Mouse (Mus musculus): ENCODE measurements around the gene Hist1h1t.
"Not testable (repeated sequence)": the region's sequence is repeated elsewhere in the genome, so short reads cannot be mapped to it uniquely, and the experiment has no call there.

The Hist1h1t gene

GRCm38 (mm10) chr13:23700786-23701520, 5.3 kb downstream of the Hist1h1t start:
- peak; percentile 64 to 72 for DNase-seq

- no peak for DNase-seq
Observed at GRCm38 (mm10) chr13:23702220-23702619, 6.6 kb downstream of the Hist1h1t start.

GRCm38 (mm10) chr13:23702801-23703200, 7.2 kb downstream of the Hist1h1t start:
- DNase-seq: not testable (repeated sequence)

- no peak for DNase-seq
Observed at GRCm38 (mm10) chr13:23705751-23706356, 10.2 kb downstream of the Hist1h1t start.

- no peak for DNase-seq
Observed at GRCm38 (mm10) chr13:23706771-23707170, 11.2 kb downstream of the Hist1h1t start.

- no peak for DNase-seq
Observed at GRCm38 (mm10) chr13:23708041-23708440, 12.4 kb downstream of the Hist1h1t start.

GRCm38 (mm10) chr13:23708654-23709053, 13.0 kb downstream of the Hist1h1t start:
- DNase-seq: no peak

- no peak for DNase-seq
Observed at GRCm38 (mm10) chr13:23709714-23710373, 14.2 kb downstream of the Hist1h1t start.

- DNase-seq: peak; percentile 13 to 16
Observed at GRCm38 (mm10) chr13:23710374-23711089, 14.9 kb downstream of the Hist1h1t start, which contains the start of gene Hfe. TSS of gene Hfe (minus strand) at chr13:23710854.

- DNase-seq: no peak
Observed at GRCm38 (mm10) chr13:23716261-23717042, 20.8 kb downstream of the Hist1h1t start.

GRCm38 (mm10) chr13:23717176-23717575, 21.6 kb downstream of the Hist1h1t start:
- no peak for DNase-seq

GRCm38 (mm10) chr13:23717593-23718245, 22.1 kb downstream of the Hist1h1t start:
- not testable (repeated sequence) for DNase-seq

GRCm38 (mm10) chr13:23724239-23724638, 28.6 kb downstream of the Hist1h1t start:
- DNase-seq: no peak

GRCm38 (mm10) chr13:23725213-23725612, 29.6 kb downstream of the Hist1h1t start:
- DNase-seq: no peak

- DNase-seq: no peak
Observed at GRCm38 (mm10) chr13:23728472-23729191, 33.0 kb downstream of the Hist1h1t start.

- DNase-seq: no peak
Observed at GRCm38 (mm10) chr13:23729192-23729525, 33.5 kb downstream of the Hist1h1t start.

GRCm38 (mm10) chr13:23729706-23730105, 34.1 kb downstream of the Hist1h1t start:
- DNase-seq: no peak

- no peak for DNase-seq
Observed at GRCm38 (mm10) chr13:23730479-23730878, 34.9 kb downstream of the Hist1h1t start.

- peak; percentile 33 to 40 for DNase-seq
Observed at GRCm38 (mm10) chr13:23732156-23732804, 36.7 kb downstream of the Hist1h1t start.

GRCm38 (mm10) chr13:23737091-23737490, 41.5 kb downstream of the Hist1h1t start:
- DNase-seq: no peak

GRCm38 (mm10) chr13:23738041-23738440, 42.4 kb downstream of the Hist1h1t start:
- no peak for DNase-seq
